Mouse (Mus musculus) lung, postnatal 0 days (tissue): ENCODE results near the gene Unc5c.

ENCODE experiments used
- CTCF ChIP-seq: IDR thresholded peaks from 2 replicates; pipeline ENCODE4 v1.5.1; 2016; ENCODE audit warnings: antibody characterized with exemption, mild to moderate bottlenecking
- EP300 ChIP-seq: IDR thresholded peaks from 2 replicates; pipeline ENCODE4 v1.6.1; 2016; ENCODE audit warnings: antibody characterized with exemption, mild to moderate bottlenecking, control low read depth

- no peak for TF ChIP-seq CTCF
- no peak for TF ChIP-seq EP300
These were observed 172.9 kb downstream of the Unc5c start for GRCm38 (mm10) chr3:141637900-141638299.
